Mouse (Mus musculus) embryo, embryonic 10.5 days (tissue): ENCODE data around the gene Akt1.

Experiments used
- DNase-seq: peaks from one replicate; pipeline ENCODE4 v3.0.0-alpha.2; 2015; ENCODE audit warnings: low spot score

The Akt1 gene

DNA sequence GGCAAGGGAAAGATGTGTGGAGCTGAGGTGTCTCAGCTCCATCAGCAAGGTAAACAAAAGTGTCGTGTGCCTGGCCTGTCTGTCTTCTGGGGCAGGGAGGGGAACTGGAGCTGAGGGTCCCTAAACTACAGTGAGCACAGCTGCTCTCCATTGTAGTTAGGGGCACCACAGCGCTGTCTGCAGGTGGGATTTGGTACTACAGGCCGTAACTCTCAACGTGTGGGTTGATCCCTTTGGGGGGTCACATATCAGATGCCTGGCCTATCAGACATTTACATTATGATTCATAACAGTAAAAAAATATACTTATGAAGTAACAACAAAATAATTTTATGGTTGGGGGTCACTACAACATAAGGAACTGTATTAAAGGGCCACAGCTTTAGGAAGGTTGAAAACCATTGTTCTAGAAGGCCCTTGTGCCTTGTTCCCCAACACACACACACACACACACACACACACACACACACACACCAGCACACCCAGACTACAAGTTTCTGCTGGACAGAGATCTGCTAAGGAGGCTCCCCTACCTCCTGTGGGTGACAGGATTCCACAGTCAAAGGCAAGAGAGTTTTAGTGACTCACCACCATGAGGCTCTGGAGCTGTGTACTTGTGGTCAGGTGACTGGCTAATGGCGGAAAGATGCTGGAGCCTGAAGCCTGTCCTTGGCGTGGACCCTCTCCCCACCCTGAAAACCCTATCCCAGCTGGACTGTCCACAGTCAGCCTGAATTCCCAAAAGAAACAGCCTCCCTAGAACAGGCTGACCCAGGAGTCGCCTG is 47.4 kb downstream of the Akt1 start:
- peak; percentile 35 for DNase-seq

DNA sequence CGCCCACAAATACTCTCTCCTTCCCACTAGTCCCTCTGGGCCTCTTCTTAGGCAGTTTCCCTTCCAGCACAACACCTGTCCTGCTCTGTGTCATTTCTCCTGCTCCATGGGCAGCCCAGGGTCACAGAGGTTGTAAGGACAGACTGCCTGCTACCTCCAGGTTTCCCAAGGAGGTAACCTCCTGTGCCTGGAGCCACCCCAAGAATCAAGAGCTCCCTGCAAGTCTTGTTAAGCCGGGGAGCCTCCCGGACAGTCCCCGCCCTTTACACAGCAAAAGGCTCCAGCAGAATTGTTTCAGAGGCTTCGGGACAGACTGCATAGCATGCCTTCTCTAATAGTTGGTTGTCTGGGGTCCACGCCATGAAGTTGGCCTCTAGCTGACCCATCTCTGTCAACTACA is 48.2 kb downstream of the Akt1 start:
- no peak for DNase-seq

- no peak for DNase-seq
These were observed 49.0 kb downstream of the Akt1 start for GRCm38 (mm10) chr12:112625700-112626099.

GRCm38 (mm10) chr12:112623742-112624141 is 50.9 kb downstream of the Akt1 start:
- DNase-seq = peak; percentile 79

- DNase-seq = no peak
These were observed 52.8 kb downstream of the Akt1 start for GRCm38 (mm10) chr12:112621900-112622299.

GRCm38 (mm10) chr12:112620354-112621061 is 54.2 kb downstream of the Akt1 start:
- no peak for DNase-seq

DNA sequence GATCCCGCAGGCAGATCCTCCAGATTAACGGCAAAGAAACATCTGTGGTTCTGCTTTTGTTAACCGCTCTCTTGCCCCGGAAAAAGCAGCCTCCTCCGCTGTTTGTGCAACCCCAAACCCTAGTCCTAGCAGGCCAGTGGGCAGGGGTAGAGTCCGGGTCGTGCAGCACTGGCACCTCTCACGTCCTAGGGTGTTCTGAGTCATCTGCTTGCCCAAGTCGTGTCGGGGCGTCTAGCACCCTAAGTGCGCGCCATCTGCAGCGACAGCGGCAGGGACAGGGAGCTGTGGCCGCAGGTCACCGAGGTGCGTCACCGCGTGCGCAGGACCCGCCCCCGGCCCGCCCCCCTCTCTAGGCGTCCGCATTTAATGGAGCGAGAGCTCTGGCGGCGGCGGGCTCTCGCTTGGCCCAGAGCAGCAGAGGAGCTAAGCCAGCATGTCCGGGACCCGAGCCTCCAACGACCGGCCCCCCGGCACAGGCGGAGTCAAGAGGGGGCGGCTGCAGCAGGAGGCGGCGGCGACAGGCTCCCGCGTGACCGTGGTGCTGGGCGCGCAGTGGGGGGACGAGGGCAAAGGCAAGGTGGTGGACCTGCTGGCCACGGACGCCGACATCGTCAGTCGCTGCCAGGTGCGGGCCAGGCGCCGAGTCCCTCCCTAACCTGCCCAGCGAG is 54.9 kb downstream of the Akt1 start, which contains the start of gene Adssl1:
Adssl1 (plus strand) TSS at position 360 of the 668 bp plus-strand sequence.
- peak; percentile 72 for DNase-seq

DNA sequence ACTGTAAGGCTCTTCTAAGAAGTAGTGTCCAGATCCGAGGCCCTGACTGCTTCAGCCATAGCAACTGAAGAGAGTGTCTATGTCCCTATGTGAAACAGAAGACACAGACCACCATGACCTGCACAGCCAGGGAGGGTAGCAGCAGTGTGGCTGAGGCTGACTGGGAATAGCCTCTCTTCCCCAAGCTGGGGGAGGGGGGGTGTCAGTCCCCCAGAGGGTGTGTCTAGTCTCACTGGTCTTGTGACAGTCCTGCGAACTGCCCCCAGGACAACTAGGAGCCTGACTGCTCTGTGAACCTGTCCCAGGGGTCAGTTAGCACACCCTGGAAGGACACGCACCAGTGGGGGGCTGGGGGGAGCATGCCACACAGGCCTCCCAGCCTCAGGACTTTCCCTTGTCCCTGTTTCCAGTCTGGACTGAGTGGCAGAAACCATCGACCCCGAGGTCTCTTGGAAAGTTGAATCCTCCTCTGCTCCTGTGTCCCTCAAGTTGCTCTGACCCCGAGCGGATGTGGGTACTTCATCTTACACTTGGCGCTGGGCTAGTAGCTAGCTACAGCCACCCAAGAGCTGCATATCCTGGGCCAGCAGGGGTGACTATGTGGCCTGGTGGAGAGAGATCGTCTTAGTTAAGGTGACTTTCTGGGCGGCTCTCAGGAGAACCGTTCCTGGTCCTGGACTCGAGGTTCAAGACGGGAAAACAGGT is 55.6 kb downstream of the Akt1 start:
- DNase-seq = peak; percentile 34

DNA sequence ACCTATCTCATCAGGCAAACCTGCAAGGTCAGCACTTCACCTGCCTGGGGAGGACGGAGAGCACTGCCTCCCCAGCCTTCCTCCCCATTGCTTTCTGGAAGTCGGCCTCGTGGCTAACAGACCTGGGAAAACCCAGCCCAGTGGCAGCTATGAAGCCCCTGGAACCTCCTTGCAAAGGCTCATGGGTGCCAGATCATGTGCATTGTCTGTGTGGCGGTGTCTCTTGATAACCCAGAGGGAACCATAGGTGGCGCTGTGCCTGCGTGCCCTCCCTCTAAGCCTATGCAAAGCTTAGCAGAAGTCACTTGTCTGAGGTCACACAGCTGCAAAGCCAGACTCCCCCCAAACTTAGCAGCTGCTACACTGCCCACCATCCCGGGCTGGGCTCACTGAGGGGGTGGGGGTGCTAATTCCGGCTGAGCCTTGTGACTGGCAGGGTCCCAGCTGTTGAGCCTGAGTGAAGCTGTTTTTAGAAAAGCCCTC is 56.7 kb downstream of the Akt1 start:
- peak; percentile 88 for DNase-seq

DNA sequence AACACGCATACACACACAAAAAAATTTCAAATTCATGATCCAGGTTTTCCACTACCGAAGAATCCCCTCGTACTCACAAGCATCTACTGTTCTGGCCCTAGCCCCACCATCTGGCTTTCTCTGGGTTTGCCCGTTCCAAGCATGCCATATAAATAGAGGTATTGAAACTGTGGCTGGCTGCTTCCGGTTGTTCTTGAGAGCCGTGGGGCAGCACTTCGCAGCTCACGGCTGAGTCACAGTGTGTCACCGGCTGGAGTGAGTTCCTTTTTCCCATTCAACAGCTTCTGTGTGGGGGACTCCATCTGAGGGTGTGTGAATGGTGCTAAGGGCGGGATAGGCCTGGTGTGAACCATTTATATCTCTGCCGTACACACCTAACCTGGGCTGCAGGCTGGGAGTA is 57.5 kb downstream of the Akt1 start:
- DNase-seq = no peak

GRCm38 (mm10) chr12:112616668-112617067 is 58.0 kb downstream of the Akt1 start:
- DNase-seq = no peak

- DNase-seq = no peak
These were observed 65.7 kb downstream of the Akt1 start for GRCm38 (mm10) chr12:112609031-112609430.

GRCm38 (mm10) chr12:112606998-112607397 is 67.7 kb downstream of the Akt1 start:
- DNase-seq = no peak

DNA sequence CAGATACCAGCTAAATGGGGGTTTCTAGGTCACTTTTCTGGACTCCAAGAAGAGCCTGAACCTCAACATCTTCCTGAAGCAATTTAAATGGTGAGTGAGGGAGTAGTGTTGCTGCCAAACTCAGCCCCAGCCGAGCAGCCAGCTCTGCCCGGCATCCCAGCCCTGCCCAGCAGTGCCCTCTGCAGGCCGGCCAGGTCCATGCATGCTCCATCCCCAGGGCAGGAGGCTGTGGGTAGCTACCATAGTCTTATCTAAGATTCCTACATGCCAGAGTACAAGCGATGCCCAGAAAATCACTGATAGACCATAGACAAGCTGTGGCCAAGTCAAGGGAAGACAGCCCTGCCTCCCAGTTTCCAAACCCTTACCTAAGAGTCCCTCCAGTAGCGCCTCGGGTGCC is 68.9 kb downstream of the Akt1 start:
- DNase-seq = peak; percentile 73

- peak; percentile 73 for DNase-seq
These were observed 69.7 kb downstream of the Akt1 start for GRCm38 (mm10) chr12:112604709-112605649.

GRCm38 (mm10) chr12:112604022-112604421 is 70.7 kb downstream of the Akt1 start:
- no peak for DNase-seq
